Mouse (Mus musculus): Measurements from ENCODE around the gene Gm12695. TPM values are rescaled to one million over a fixed set of nuclear protein-coding genes. Genes with fewer than 3 reads are reported as not detected.

Gm12695 gene
- total RNA-seq, 2 experiments from 2014 or later: not detected

DNA sequence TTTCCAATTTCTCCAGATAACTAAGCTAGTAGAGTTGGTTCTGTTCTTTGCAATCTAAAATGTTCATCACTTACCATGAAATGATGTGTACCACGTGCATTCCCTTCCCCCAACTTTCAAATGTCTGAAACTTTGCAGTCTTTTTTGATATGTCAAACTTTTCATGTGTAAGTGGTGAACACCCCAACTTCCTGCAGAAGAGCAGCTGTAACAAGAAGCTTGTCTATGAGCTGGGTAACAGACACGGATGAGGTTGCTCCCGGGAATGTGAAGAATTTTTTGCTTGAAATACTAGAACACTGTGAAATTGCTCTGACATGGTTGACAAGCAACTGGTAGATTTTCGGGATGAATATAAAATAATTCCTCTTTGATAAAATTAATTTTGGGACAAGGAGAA, 55.7 kb downstream of the Gm12695 start:
- H3K27ac ChIP-seq: no peak overlapping the region
- no peak for TF ChIP-seq CTCF (IDR thresholded peaks at IDR 0.05)
- DNase-seq: no peak

DNA sequence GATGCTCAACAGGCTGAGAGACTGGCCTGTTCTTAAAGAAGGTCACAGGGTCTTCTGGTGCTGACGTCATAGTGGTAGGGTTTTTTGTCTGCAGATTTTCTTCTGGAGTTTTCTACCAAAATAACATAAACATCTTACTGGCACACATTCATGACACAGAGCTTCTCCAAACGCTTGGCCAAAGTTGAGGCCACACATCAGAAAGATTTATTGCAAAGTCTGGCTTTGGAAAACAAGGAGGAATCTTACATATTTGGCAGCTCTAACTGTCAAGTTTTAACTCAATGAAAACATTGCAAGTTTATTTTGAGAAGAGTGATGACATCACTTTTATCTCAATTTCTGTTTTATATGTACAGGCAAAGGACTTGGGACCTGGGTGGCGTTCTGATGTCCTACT, 56.8 kb downstream of the Gm12695 start:
- intact Hi-C loops (cut with DNase I): no loop called here
- Histone ChIP-seq H3K27ac (no peak overlapping the region), H3K4me3 (no peak overlapping the region)
- no peak for DNase-seq
- no peak for TF ChIP-seq CTCF (IDR thresholded peaks at IDR 0.05)

More for the DNA sequence above, 55.7 kb downstream of the Gm12695 start:
- H3K4me3 ChIP-seq: no peak overlapping the region
- intact Hi-C loops (cut with DNase I): no loop called here

DNA sequence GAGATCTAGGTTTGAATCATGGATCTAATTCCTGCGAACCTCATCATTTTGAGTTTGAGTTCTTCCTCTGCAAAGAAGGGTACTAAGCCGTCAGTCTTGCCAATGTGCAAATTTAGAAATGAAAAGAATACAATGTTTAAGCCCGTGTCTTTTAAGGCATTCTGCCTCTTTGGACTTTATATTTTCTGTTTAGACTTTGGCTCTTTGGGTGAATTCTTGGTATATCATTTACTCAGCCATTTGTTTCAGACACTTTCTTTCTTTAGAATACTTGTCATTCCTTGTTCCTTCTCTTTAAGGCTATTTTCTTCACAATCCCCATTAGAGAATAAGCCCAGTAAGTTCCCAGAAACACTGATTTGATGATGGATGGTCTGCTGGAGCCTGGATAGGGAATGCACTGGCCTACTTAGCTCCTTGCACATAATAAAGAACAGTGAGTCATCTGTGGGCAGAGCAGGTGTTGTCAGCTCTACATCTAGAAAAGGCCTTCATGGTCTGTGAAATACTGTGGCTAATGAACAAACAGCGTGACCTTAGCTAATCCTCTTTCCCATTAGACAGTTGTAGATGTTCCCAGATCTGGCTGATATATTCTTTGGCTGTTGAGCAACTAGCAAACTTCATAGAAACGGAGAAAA, 59.5 kb downstream of the Gm12695 start:
- peak overlapping the region; percentile 24; the same call in 1 of the 2 replicates for H3K27ac ChIP-seq
- no peak for TF ChIP-seq CTCF (IDR thresholded peaks at IDR 0.05)
- DNase-seq: no peak
- no peak overlapping the region for H3K4me3 ChIP-seq
- intact Hi-C loops (cut with DNase I): no loop called here

DNA sequence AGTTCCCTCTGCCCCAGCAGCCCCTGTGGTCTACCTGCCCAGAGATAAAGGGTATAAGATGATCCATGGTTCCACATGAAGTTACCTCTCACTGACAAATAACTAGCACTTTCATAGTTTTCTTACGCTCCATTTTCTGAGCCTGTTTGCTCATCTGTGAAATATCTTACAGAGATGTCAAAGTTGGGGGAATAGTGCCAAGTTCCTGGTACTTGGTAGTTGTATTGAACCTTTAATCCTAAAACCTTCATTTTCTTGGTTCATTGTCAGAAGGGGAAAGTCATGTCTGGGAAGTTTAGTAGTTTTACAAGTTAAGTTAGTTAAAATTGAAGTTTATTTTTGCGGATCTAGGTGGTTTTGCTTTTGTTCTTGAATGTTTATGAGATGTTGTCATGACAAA, 62.7 kb downstream of the Gm12695 start:
- DNase-seq: no peak
- no peak for TF ChIP-seq CTCF (IDR thresholded peaks at IDR 0.05)
- Histone ChIP-seq H3K4me3 (no peak overlapping the region), H3K27ac (no peak overlapping the region)
- intact Hi-C loops (cut with DNase I): no loop called here

GRCm38 (mm10) chr4:96718977-96719966, 65.7 kb downstream of the Gm12695 start:
- no peak for DNase-seq
- Histone ChIP-seq H3K4me3 (no peak overlapping the region), H3K27ac (peak overlapping the region; percentile 48; the same call in 1 of the 2 replicates)
- no peak for TF ChIP-seq CTCF (IDR thresholded peaks at IDR 0.05)
- intact Hi-C loops (cut with DNase I): no loop called here

DNA sequence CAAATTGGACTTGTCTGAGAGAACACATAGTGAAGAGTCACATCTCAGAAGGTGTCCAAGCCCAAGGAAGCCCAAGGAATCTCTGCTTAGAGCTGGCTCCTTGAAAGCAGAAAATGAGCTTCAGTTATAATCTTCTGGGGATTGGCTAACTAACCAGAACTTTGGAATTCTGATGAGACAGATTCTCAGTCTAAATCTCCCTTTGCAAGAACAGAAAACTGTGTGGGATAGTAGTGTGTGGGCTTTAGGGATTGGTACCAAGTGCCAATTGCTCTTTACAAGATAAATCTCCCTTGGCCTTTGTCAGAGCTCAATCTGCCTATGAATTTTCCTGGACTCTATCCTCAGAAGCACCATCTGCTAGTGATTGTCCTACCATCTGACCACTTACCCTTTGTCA, 66.5 kb downstream of the Gm12695 start:
- no peak for DNase-seq
- no peak for TF ChIP-seq CTCF (IDR thresholded peaks at IDR 0.05)
- Histone ChIP-seq H3K27ac (peak overlapping the region; percentile 48; the same call in 1 of the 2 replicates), H3K4me3 (no peak overlapping the region)
- intact Hi-C loops (cut with DNase I): no loop called here

- Histone ChIP-seq H3K4me3 (no peak overlapping the region), H3K27ac (no peak overlapping the region)
- intact Hi-C loops (cut with DNase I): no loop called here
- TF ChIP-seq CTCF (IDR thresholded peaks at IDR 0.05): peak; percentile 81
- peak; percentile 42 for DNase-seq
These were observed 79.6 kb downstream of the Gm12695 start for GRCm38 (mm10) chr4:96705281-96705951.

GRCm38 (mm10) chr4:96698218-96698561, 86.8 kb downstream of the Gm12695 start:
- H3K27ac ChIP-seq: no peak overlapping the region
- DNase-seq: no peak
- TF ChIP-seq CTCF (IDR thresholded peaks at IDR 0.05): no peak
- intact Hi-C loops (cut with DNase I): loop anchor here (5.0 kb wide), 1 partner anchor 1044 kb away; no protein-coding TSS in a partner anchor
- no peak overlapping the region for H3K4me3 ChIP-seq

- H3K4me3 ChIP-seq: no peak overlapping the region
- H3K27ac ChIP-seq: no peak overlapping the region; the same call in 1 of the 2 replicates
- TF ChIP-seq CTCF (IDR thresholded peaks at IDR 0.05): no peak
- DNase-seq: peak; percentile 19
- intact Hi-C loops (cut with DNase I): loop anchor here (5.0 kb wide), 1 partner anchor 1045 kb away; no protein-coding TSS in a partner anchor
These were observed 87.3 kb downstream of the Gm12695 start for GRCm38 (mm10) chr4:96697511-96698217.

GRCm38 (mm10) chr4:96696614-96697360, 88.2 kb downstream of the Gm12695 start:
- intact Hi-C loops (cut with DNase I): loop anchor here (5.0 kb wide), 1 partner anchor 1046 kb away; no protein-coding TSS in a partner anchor
- Histone ChIP-seq H3K27ac (no peak overlapping the region), H3K4me3 (no peak overlapping the region)
- TF ChIP-seq CTCF (IDR thresholded peaks at IDR 0.05): peak; percentile 65
- peak; percentile 48 for DNase-seq

DNA sequence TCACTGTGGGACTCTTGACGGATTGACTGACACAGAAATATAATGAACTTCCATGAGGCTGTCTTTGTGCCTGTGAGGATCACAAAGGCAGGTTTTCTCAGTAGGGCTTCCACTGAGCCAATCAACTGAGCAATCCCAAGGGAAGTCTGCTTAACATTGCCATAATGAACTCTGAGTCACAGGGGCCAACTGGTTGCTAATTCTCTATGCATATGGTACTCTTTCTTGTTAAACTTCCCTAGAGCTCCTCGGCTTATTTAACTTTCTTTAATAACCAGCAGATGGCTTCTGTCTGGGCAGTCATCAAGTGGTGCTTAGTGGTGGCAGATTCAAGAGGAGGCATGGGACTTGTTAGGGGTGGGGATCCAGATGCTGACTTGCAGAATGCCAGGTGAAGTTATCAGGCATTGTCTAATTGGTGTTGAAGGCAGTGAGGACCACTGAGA, 97.6 kb downstream of the Gm12695 start:
- Histone ChIP-seq H3K4me3 (no peak overlapping the region), H3K27ac (no peak overlapping the region)
- DNase-seq: no peak
- intact Hi-C loops (cut with DNase I): loop anchor here (10.0 kb wide), 1 partner anchor 413 kb away; no protein-coding TSS in a partner anchor
- TF ChIP-seq CTCF (IDR thresholded peaks at IDR 0.05): no peak
